Mouse (Mus musculus): ENCODE measurements around the gene Ern1. TPM values are rescaled to one million over a fixed set of nuclear protein-coding genes. Genes with fewer than 3 reads are reported as not detected.

Gene Ern1
- polyA plus RNA-seq, 1 experiment from 2014 or later: 7.6 TPM

GRCm38 (mm10) chr11:106354181-106354580, 133.5 kb downstream of the Ern1 start:
- Histone ChIP-seq H3K36me3 (ENCODE audit: control insufficient read depth, insufficient read depth, low read length) (no peaks in the 10 kb centered on the region), H3K27ac (ENCODE audit: low read depth) (no peak overlapping the region), H3K9ac (ENCODE audit: low read length) (no peak overlapping the region), H3K9me3 (ENCODE audit: control insufficient read depth, low read length) (no peaks in the 10 kb centered on the region), H3K4me2 (ENCODE audit: low read length) (no peak overlapping the region), H3K27me3 (replicated peaks; ENCODE audit: control insufficient read depth, insufficient read depth, low read length) (no peaks in the 10 kb centered on the region), H3K4me1 (replicated peaks; ENCODE audit: control insufficient read depth, insufficient read depth, low read length) (no peaks in the 10 kb centered on the region), H3K4me3 (ENCODE audit: low read depth, low read length) (no peak overlapping the region)
- ATAC-seq (replicated peaks; ENCODE audit: low FRiP score, low TSS enrichment, low read depth): no peak
- 57% methylated on average over 1 of the region's 1 CpGs for WGBS
- no peak for DNase-seq (ENCODE audit: low spot score)

GRCm38 (mm10) chr11:106353188-106353587, 134.5 kb downstream of the Ern1 start, which contains the start of gene Scn4a:
Gene Scn4a (minus strand): TSS chr11:106353288.
- H3K4me2 ChIP-seq (ENCODE audit: low read length): no peak within 1 kb of the TSS
- 81% methylated on average over 12 of the region's 12 CpGs for WGBS
- H3K4me1 ChIP-seq (replicated peaks; ENCODE audit: control insufficient read depth, insufficient read depth, low read length): no peaks in the 10 kb centered on the region
- no peaks in the 10 kb centered on the region for H3K36me3 ChIP-seq (ENCODE audit: control insufficient read depth, insufficient read depth, low read length)
- no peak within 1 kb of the TSS for H3K27ac ChIP-seq (ENCODE audit: low read depth)
- DNase-seq (ENCODE audit: low spot score): no peak
- no peaks in the 10 kb centered on the region for H3K27me3 ChIP-seq (replicated peaks; ENCODE audit: control insufficient read depth, insufficient read depth, low read length)
- H3K9ac ChIP-seq (ENCODE audit: low read length): no peak within 1 kb of the TSS
- no peak for ATAC-seq (replicated peaks; ENCODE audit: low FRiP score, low TSS enrichment, low read depth)
- H3K9me3 ChIP-seq (ENCODE audit: control insufficient read depth, low read length): no peaks in the 10 kb centered on the region
- no peak within 1 kb of the TSS for H3K4me3 ChIP-seq (ENCODE audit: low read depth, low read length)

GRCm38 (mm10) chr11:106351941-106352340, 135.7 kb downstream of the Ern1 start:
- WGBS: 74% methylated on average over 4 of the region's 4 CpGs
- ATAC-seq (replicated peaks; ENCODE audit: low FRiP score, low TSS enrichment, low read depth) (no peak), DNase-seq (ENCODE audit: low spot score) (no peak)

GRCm38 (mm10) chr11:106351253-106351652, 136.4 kb downstream of the Ern1 start:
- Histone ChIP-seq H3K4me2 (ENCODE audit: low read length) (no peak overlapping the region), H3K27me3 (replicated peaks; ENCODE audit: control insufficient read depth, insufficient read depth, low read length) (no peaks in the 10 kb centered on the region), H3K9ac (ENCODE audit: low read length) (no peak overlapping the region), H3K4me3 (ENCODE audit: low read depth, low read length) (no peak overlapping the region), H3K4me1 (replicated peaks; ENCODE audit: control insufficient read depth, insufficient read depth, low read length) (no peaks in the 10 kb centered on the region), H3K27ac (ENCODE audit: low read depth) (no peak overlapping the region), H3K36me3 (ENCODE audit: control insufficient read depth, insufficient read depth, low read length) (no peaks in the 10 kb centered on the region), H3K9me3 (ENCODE audit: control insufficient read depth, low read length) (no peaks in the 10 kb centered on the region)
- WGBS: 61% methylated on average over 3 of the region's 3 CpGs
- no peak for ATAC-seq (replicated peaks; ENCODE audit: low FRiP score, low TSS enrichment, low read depth)
- no peak for DNase-seq (ENCODE audit: low spot score)

More at GRCm38 (mm10) chr11:106351941-106352340, 135.7 kb downstream of the Ern1 start:
- Histone ChIP-seq H3K36me3 (ENCODE audit: control insufficient read depth, insufficient read depth, low read length) (no peaks in the 10 kb centered on the region), H3K4me1 (replicated peaks; ENCODE audit: control insufficient read depth, insufficient read depth, low read length) (no peaks in the 10 kb centered on the region), H3K4me2 (ENCODE audit: low read length) (no peak overlapping the region), H3K9ac (ENCODE audit: low read length) (no peak overlapping the region), H3K27ac (ENCODE audit: low read depth) (no peak overlapping the region), H3K27me3 (replicated peaks; ENCODE audit: control insufficient read depth, insufficient read depth, low read length) (no peaks in the 10 kb centered on the region), H3K9me3 (ENCODE audit: control insufficient read depth, low read length) (no peaks in the 10 kb centered on the region), H3K4me3 (ENCODE audit: low read depth, low read length) (no peak overlapping the region)

DNA sequence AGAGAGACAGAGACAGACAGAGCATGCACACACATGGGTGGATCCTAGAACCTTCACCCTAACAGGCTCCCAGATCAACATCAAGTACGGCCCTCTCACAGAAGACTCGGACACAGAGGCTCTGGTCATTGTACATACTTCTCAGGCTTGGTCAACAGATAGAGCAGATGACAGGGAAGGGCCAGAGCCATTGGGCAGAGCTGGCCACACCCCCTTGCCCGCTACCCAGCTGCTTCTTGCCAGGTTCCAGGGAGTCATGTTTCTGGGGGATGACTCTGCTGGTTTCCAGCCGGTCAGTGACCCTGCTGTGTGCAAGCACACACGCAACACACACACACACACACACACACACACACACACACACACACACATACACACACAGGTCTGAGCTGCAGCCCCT, 136.8 kb downstream of the Ern1 start:
- no peak for ATAC-seq (replicated peaks; ENCODE audit: low FRiP score, low TSS enrichment, low read depth)
- Histone ChIP-seq H3K36me3 (ENCODE audit: control insufficient read depth, insufficient read depth, low read length) (no peaks in the 10 kb centered on the region), H3K27ac (ENCODE audit: low read depth) (no peak overlapping the region), H3K4me1 (replicated peaks; ENCODE audit: control insufficient read depth, insufficient read depth, low read length) (no peaks in the 10 kb centered on the region), H3K27me3 (replicated peaks; ENCODE audit: control insufficient read depth, insufficient read depth, low read length) (no peaks in the 10 kb centered on the region), H3K4me3 (ENCODE audit: low read depth, low read length) (no peak overlapping the region), H3K9me3 (ENCODE audit: control insufficient read depth, low read length) (no peaks in the 10 kb centered on the region), H3K9ac (ENCODE audit: low read length) (no peak overlapping the region), H3K4me2 (ENCODE audit: low read length) (no peak overlapping the region)
- WGBS: 31% methylated on average over 5 of the region's 5 CpGs
- DNase-seq (ENCODE audit: low spot score): no peak

GRCm38 (mm10) chr11:106349772-106350171, 137.9 kb downstream of the Ern1 start:
- no peak overlapping the region for H3K9ac ChIP-seq (ENCODE audit: low read length)
- H3K4me2 ChIP-seq (ENCODE audit: low read length): no peak overlapping the region
- no peaks in the 10 kb centered on the region for H3K27me3 ChIP-seq (replicated peaks; ENCODE audit: control insufficient read depth, insufficient read depth, low read length)
- H3K4me1 ChIP-seq (replicated peaks; ENCODE audit: control insufficient read depth, insufficient read depth, low read length): no peaks in the 10 kb centered on the region
- ATAC-seq (replicated peaks; ENCODE audit: low FRiP score, low TSS enrichment, low read depth) (no peak), DNase-seq (ENCODE audit: low spot score) (no peak)
- H3K9me3 ChIP-seq (ENCODE audit: control insufficient read depth, low read length): no peaks in the 10 kb centered on the region
- no peaks in the 10 kb centered on the region for H3K36me3 ChIP-seq (ENCODE audit: control insufficient read depth, insufficient read depth, low read length)
- no peak overlapping the region for H3K27ac ChIP-seq (ENCODE audit: low read depth)
- no peak overlapping the region for H3K4me3 ChIP-seq (ENCODE audit: low read depth, low read length)
- 76% methylated on average over 6 of the region's 6 CpGs for WGBS

- Histone ChIP-seq H3K4me1 (replicated peaks; ENCODE audit: control insufficient read depth, insufficient read depth, low read length) (no peaks in the 10 kb centered on the region), H3K4me2 (ENCODE audit: low read length) (no peak overlapping the region), H3K27me3 (replicated peaks; ENCODE audit: control insufficient read depth, insufficient read depth, low read length) (no peaks in the 10 kb centered on the region), H3K9ac (ENCODE audit: low read length) (no peak overlapping the region), H3K27ac (ENCODE audit: low read depth) (no peak overlapping the region), H3K9me3 (ENCODE audit: control insufficient read depth, low read length) (no peaks in the 10 kb centered on the region), H3K36me3 (ENCODE audit: control insufficient read depth, insufficient read depth, low read length) (no peaks in the 10 kb centered on the region), H3K4me3 (ENCODE audit: low read depth, low read length) (no peak overlapping the region)
- WGBS: 24% methylated on average over 6 of the region's 6 CpGs
- ATAC-seq (replicated peaks; ENCODE audit: low FRiP score, low TSS enrichment, low read depth) (no peak; the same call in 1 of the 2 replicates), DNase-seq (ENCODE audit: low spot score) (no peak)
These were observed 142.7 kb downstream of the Ern1 start for GRCm38 (mm10) chr11:106344910-106345309.

Other genes with a start within 250 kb of the Ern1 start
- 65.1 and 69.9 TPM in 2 replicates for gene Ftsj3, start 231.8 kb downstream of the Ern1 start, polyA plus RNA-seq (2014; fragmentation: Nextera tagmentation; extraction: Ambion mirVana)
- 248 and 256 TPM in 2 replicates for gene Psmc5, start 231.7 kb downstream of the Ern1 start, polyA plus RNA-seq (2014; fragmentation: Nextera tagmentation; extraction: Ambion mirVana)
- 64.4 and 72.4 TPM in 2 replicates for gene Smarcd2, start 214.9 kb downstream of the Ern1 start, polyA plus RNA-seq (2014; fragmentation: Nextera tagmentation; extraction: Ambion mirVana)
- 0.16 and 0.26 TPM in 2 replicates for gene Tcam1, start 211.2 kb downstream of the Ern1 start, polyA plus RNA-seq (2014; fragmentation: Nextera tagmentation; extraction: Ambion mirVana)
- gene Gh, start 186.0 kb downstream of the Ern1 start, polyA plus RNA-seq (2014; fragmentation: Nextera tagmentation; extraction: Ambion mirVana): not detected in 2 replicates
- gene Cd79b, start 173.1 kb downstream of the Ern1 start, polyA plus RNA-seq (2014; fragmentation: Nextera tagmentation; extraction: Ambion mirVana): 3.8 and 4.2 TPM in 2 replicates
- gene Scn4a, start 134.6 kb downstream of the Ern1 start, polyA plus RNA-seq (2014; fragmentation: Nextera tagmentation; extraction: Ambion mirVana): 0.04 TPM in 1 of 2 replicates, not detected in the other
- gene Prr29, start 122.4 kb downstream of the Ern1 start, polyA plus RNA-seq (2014; fragmentation: Nextera tagmentation; extraction: Ambion mirVana): 0.60 and 0.74 TPM in 2 replicates
- 41.6 and 50.5 TPM in 2 replicates for gene Icam2, start 99.8 kb downstream of the Ern1 start, polyA plus RNA-seq (2014; fragmentation: Nextera tagmentation; extraction: Ambion mirVana)
- gene Tex2, start 125.6 kb upstream of the Ern1 start, polyA plus RNA-seq (2014; fragmentation: Nextera tagmentation; extraction: Ambion mirVana): 8.9 and 11.6 TPM in 2 replicates